Comparison of ENCODE assay signal across 24 mouse cellular contexts in genomic region chr11:42310892-42311291, GRCm38 (mm10). TPM values are rescaled to one million over a fixed set of nuclear protein-coding genes. Genes with fewer than 3 reads are reported as not detected.
"Had no signal": no experiment of that assay in that cellular context is flagged by ENCODE, and none has a peak within 500 bp of the region (broad histone marks: within the 10 kb centered on the region; RNA-seq: fewer than 3 reads in every experiment).

No protein-coding gene starts in this region.

- ATAC-seq: liver, postnatal 0 days; lung, postnatal 0 days; midbrain, embryonic 15.5 days had no signal

- DNase-seq: kidney, postnatal 36 days; left cerebral cortex, postnatal 4 days; liver, postnatal 0 days; lung, embryonic 14.5 days; right cerebral cortex, postnatal 25 days; thymus, adult 18-20 months; thymus, postnatal 14 days; thymus, postnatal 4 days had no signal

RNA-seq across cellular contexts. Expression of gene Gabra6, which starts 10.0 kb away (rescaled TPM):
- total RNA-seq: left cerebral cortex, postnatal 4 days; megakaryocyte, adult 5-6 weeks had no signal
- polyA plus RNA-seq: kidney, postnatal 0 days; limb, embryonic 12.5 days; limb, embryonic 15.5 days; liver, embryonic 11.5 days; liver, embryonic 14.5 days; liver, postnatal 0 days; lung, embryonic 14.5 days; lung, postnatal 0 days; macrophage; midbrain, embryonic 12.5 days; midbrain, embryonic 15.5 days; neural tube, embryonic 12.5 days; neural tube, embryonic 15.5 days; small intestine, adult 2 months; spleen, adult 2 months; stomach, embryonic 16.5 days; testis, adult 2 months had no signal
